Mouse (Mus musculus) spleen, adult 2 months (tissue): ENCODE measurements around the gene Kbtbd8.

Source experiments
- CTCF ChIP-seq: fragments of 200-500 bp; IDR thresholded peaks from 2 replicates; pipeline ENCODE4 v1.5.1; 2011; ENCODE audit warnings: mild to moderate bottlenecking, inconsistent platforms; ENCODE audit not compliant: insufficient read depth, insufficient read length, insufficient replicate concordance; ENCODE audit errors: extremely low read depth
- POLR2A ChIP-seq: fragments of 200-500 bp; IDR thresholded peaks from 2 replicates; pipeline ENCODE4 v1.6.1; 2011; ENCODE audit warnings: low read depth, low read length, inconsistent platforms

- TF ChIP-seq CTCF (no peak), POLR2A (no peak)
Observed at GRCm38 (mm10) chr6:95165630-95166029, 48.6 kb downstream of the Kbtbd8 start.
